Mouse (Mus musculus) midbrain, postnatal 0 days (tissue): ENCODE results near the gene Dpm3. TPM values are rescaled to one million over a fixed set of nuclear protein-coding genes. Genes with fewer than 3 reads are reported as not detected.
A peak's percentile ranks its signal among the peaks of the same experiment; 100 is the strongest.

Experiments used
- ATAC-seq: fragments of 200-750 bp; cut with Nextera tagmentation; 2 replicates; pipeline ENCODE4 v1.8.0; 2017; ENCODE audit warnings: moderate number of reproducible peaks, mild to moderate bottlenecking, moderate TSS enrichment, moderate library complexity; ENCODE audit not compliant: low FRiP score
- DNase-seq: peaks from one replicate; pipeline ENCODE4 v3.0.0-alpha.2; 2015; ENCODE audit warnings: low spot score
- H3K27ac ChIP-seq: fragments of 300-500 bp; sonication (generic); 2 replicates; pipeline ENCODE4 v1.5.1; 2014; ENCODE audit warnings: low read depth, mild to moderate bottlenecking, low read length, mixed read lengths
- H3K27me3 ChIP-seq: fragments of 300-500 bp; sonication (generic); 2 replicates; pipeline ENCODE4 v1.6.1; 2014; ENCODE audit warnings: low read length, control low read depth, mixed read lengths; ENCODE audit not compliant: insufficient read depth
- H3K36me3 ChIP-seq: fragments of 300-500 bp; sonication (generic); 2 replicates; pipeline ENCODE4 v1.6.1; 2014; ENCODE audit warnings: low read length, control low read depth, mixed read lengths; ENCODE audit not compliant: insufficient read depth
- H3K4me1 ChIP-seq: fragments of 300-500 bp; sonication (generic); 2 replicates; pipeline ENCODE4 v1.6.1; 2014; ENCODE audit warnings: mild to moderate bottlenecking, control low read depth, antibody characterized with exemption, low read length, mixed read lengths; ENCODE audit not compliant: insufficient read depth
- H3K4me2 ChIP-seq: fragments of 300-500 bp; sonication (generic); 2 replicates; pipeline ENCODE4 v1.6.1; 2014; ENCODE audit warnings: low read depth, mild to moderate bottlenecking, low read length, mixed read lengths; ENCODE audit not compliant: poor library complexity, severe bottlenecking
- H3K4me3 ChIP-seq: fragments of 300-500 bp; sonication (generic); 2 replicates; pipeline ENCODE4 v1.5.1; 2014; ENCODE audit warnings: low read depth, mild to moderate bottlenecking, low read length, moderate library complexity
- H3K9ac ChIP-seq: fragments of 300-500 bp; sonication (generic); replicated peaks from 2 replicates; pipeline ENCODE4 v1.6.1; 2014; ENCODE audit warnings: mild to moderate bottlenecking, low read length, moderate library complexity, mixed read lengths; ENCODE audit not compliant: poor library complexity, severe bottlenecking
- H3K9me3 ChIP-seq: fragments of 300-500 bp; sonication (generic); 2 replicates; pipeline ENCODE4 v1.6.1; 2016; ENCODE audit warnings: low read length, control low read depth
- CTCF ChIP-seq: IDR thresholded peaks from 2 replicates; pipeline ENCODE4 v1.5.1; 2016; ENCODE audit warnings: antibody characterized with exemption, mild to moderate bottlenecking
- WGBS: fragments of 180-500 bp; shearing (Covaris S2); extraction: QIAGEN DNeasy Blood & Tissue Kit; methylation state at CpG from one replicate; pipeline ENCODE4 v1.1.7; 2014; 5-methylcytosine and 5-hydroxymethylcytosine counted together
- polyA plus RNA-seq: library from polyadenylated mRNA; unstranded; fragments of >200 nt; fragmentation: Nextera tagmentation; extraction: Ambion mirVana; gene quantifications from 2 replicates; pipeline ENCODE4 v1.2.1, GENCODE M21; 2015
- total RNA-seq: library from RNA; depleted of rRNA; stranded (reverse); fragments of >200 nt; gene quantifications from 2 replicates; pipeline ENCODE4 v1.2.3, GENCODE M21; 2014

Gene Dpm3
- total and polyA plus RNA-seq, 2 experiments from 2014 or later, result 69.4 to 223 TPM

- WGBS, result under 1% methylated on average over 20 of the region's 20 CpGs
- no peaks in the 10 kb centered on the region for H3K27me3 ChIP-seq
- H3K9me3 ChIP-seq, result no peaks in the 10 kb centered on the region
- peak overlapping the region; percentile 90 for H3K9ac ChIP-seq
- 0 out of 2 replicates have a peak, but pooled peaks cover 3% of the 10 kb centered on the region for H3K36me3 ChIP-seq
- DNase-seq, result peak; percentile 91
- peak overlapping the region; percentile 66 for H3K4me3 ChIP-seq
- TF ChIP-seq CTCF, result no peak
- peaks cover 11% of the 10 kb centered on the region; the same call in 1 of the 2 replicates for H3K4me1 ChIP-seq
- peak overlapping the region; percentile 78 for H3K27ac ChIP-seq
- peak overlapping the region; percentile 93 for H3K4me2 ChIP-seq
- peak; percentile 82 for ATAC-seq
Measured at GRCm38 (mm10) chr3:89266439-89266893, 7.3 kb downstream of the Dpm3 start.

- no peak for ATAC-seq
- Histone ChIP-seq H3K36me3 (0 out of 2 replicates have a peak, but pooled peaks cover 3% of the 10 kb centered on the region), H3K27me3 (no peaks in the 10 kb centered on the region), H3K27ac (no peak overlapping the region), H3K4me2 (peak overlapping the region; percentile 72; the same call in 1 of the 2 replicates), H3K9me3 (no peaks in the 10 kb centered on the region), H3K4me1 (peaks cover 11% of the 10 kb centered on the region; the same call in 1 of the 2 replicates), H3K9ac (no peak overlapping the region), H3K4me3 (no peak overlapping the region)
- WGBS, result 58% methylated on average over 8 of the region's 8 CpGs
- DNase-seq, result no peak
- TF ChIP-seq CTCF, result no peak
Measured at GRCm38 (mm10) chr3:89268916-89269315, 9.8 kb downstream of the Dpm3 start.

DNA sequence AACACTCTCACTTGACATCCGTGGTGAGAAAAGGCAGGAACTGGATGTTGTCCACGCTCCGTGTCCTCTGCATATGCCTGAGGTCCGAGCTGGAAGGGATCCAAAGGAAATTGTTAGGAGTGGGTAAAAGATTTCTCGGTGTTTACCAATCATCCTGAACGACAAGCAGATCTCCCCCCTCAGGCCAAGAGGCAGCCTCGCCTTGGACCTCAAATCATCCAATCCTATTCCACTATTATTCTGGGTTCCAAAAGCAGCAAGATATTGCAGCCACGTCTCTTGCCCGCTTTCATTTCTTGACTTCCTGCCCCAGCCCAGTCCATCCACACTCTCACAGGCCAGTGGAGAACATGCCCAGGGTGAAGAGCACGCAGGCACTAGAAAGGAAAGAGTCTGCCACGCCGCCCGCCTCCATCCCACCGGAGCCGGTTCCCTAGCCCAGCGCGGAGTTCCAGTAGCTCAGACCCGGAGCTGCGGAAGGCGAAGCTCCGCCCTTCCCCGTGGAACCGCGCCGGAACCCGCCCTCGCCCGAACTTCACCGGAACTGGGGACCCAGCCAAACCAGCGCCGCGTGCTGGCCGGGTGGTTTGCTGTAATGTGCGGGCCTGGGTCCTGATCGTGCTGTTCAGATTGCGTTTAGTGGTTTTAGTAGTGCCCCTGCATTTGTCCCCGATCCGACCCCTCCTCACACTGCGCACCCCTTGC is 11.0 kb downstream of the Dpm3 start, which contains the start of gene Slc50a1:
Gene Slc50a1 (minus strand): TSS at position 520 of the 705 bp plus-strand sequence.
- Histone ChIP-seq H3K9ac (peak within 1 kb of the TSS; percentile 76), H3K27ac (peak within 1 kb of the TSS; percentile 63), H3K4me2 (peak within 1 kb of the TSS; percentile 72), H3K9me3 (no peaks in the 10 kb centered on the region), H3K4me3 (peak within 1 kb of the TSS; percentile 54), H3K4me1 (peaks cover 11% of the 10 kb centered on the region; the same call in 1 of the 2 replicates), H3K27me3 (no peaks in the 10 kb centered on the region), H3K36me3 (0 out of 2 replicates have a peak, but pooled peaks cover 3% of the 10 kb centered on the region)
- peak; percentile 74 for DNase-seq
- ATAC-seq, result peak; percentile 70
- TF ChIP-seq CTCF, result peak; percentile 69
- 2% methylated on average over 39 of the region's 39 CpGs for WGBS

DNA sequence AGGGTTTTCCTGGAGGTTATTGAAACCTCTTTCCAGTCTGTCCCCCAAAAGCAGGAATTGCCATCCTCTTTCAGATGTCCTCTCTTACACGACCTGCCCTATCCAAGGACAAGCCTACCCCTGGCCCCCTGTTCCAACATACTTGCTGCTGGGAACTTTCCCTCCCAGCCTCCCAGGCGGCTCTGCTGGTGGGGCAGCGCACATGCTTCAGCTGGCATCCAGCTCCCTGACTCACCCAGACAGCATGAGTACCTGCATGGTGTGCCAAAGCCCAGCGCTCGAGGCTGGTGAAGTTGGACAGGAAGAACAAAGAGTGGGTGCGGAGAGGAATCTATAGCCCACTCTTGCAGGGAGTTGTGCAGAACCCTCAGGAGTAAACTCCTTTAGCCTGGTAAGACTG is 11.7 kb downstream of the Dpm3 start:
- Histone ChIP-seq H3K9me3 (no peaks in the 10 kb centered on the region), H3K27me3 (no peaks in the 10 kb centered on the region), H3K4me1 (peaks cover 11% of the 10 kb centered on the region; the same call in 1 of the 2 replicates), H3K9ac (peak overlapping the region; percentile 76; the same call in 1 of the 2 replicates), H3K4me2 (peak overlapping the region; percentile 72), H3K27ac (0 out of 2 replicates have a peak overlapping the region, but pooled peaks have one; percentile 63), H3K36me3 (0 out of 2 replicates have a peak, but pooled peaks cover 3% of the 10 kb centered on the region), H3K4me3 (peak overlapping the region; percentile 54)
- no peak for DNase-seq
- WGBS, result 65% methylated on average over 6 of the region's 6 CpGs
- no peak for TF ChIP-seq CTCF
- no peak for ATAC-seq

DNA sequence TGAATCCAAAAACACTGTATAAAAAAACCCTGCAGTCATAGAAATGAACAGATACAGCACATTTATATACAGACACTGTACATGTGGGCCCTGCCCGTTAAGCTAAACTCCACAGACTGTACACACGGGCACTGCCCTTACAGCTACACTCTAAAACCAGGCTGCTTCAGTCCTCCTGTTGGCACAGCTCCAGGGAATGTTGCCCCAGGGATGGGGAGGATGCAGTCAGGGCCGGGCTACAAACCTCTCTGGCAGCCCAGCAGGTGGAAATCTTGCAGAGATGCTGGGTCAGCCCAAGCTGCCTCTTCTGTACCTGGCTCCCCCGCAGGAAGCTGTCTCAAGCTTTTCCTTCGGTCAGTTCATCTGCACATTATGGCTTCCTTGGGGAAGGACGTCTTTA is 12.6 kb downstream of the Dpm3 start:
- peaks cover 11% of the 10 kb centered on the region; the same call in 1 of the 2 replicates for H3K4me1 ChIP-seq
- no peaks in the 10 kb centered on the region for H3K9me3 ChIP-seq
- H3K27me3 ChIP-seq, result no peaks in the 10 kb centered on the region
- no peak overlapping the region for H3K27ac ChIP-seq
- DNase-seq (no peak), ATAC-seq (no peak)
- WGBS, result 57% methylated on average over 6 of the region's 6 CpGs
- TF ChIP-seq CTCF, result no peak
- H3K4me2 ChIP-seq, result no peak overlapping the region
- 0 out of 2 replicates have a peak, but pooled peaks cover 3% of the 10 kb centered on the region for H3K36me3 ChIP-seq
- H3K4me3 ChIP-seq, result no peak overlapping the region
- no peak overlapping the region for H3K9ac ChIP-seq

DNA sequence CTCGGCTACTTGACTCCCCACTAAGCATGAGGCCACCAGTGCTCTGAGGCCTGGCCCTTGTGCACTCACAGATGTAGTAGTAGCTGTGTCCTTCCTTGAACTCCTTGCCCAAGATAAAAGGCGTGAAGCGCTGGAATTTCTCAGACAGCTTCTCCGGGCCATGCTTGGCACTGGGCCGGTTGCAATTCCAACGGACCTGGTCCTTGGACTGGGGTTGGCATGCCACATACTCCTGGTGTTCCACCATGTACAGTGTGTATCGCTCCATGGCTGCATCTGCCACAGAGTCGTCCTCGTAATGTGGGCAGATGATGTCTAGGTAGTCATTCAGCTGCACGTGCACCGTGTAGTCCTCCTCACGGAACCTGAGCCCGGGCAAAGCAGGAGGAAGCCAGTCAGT is 16.9 kb downstream of the Dpm3 start:
- H3K9me3 ChIP-seq, result no peaks in the 10 kb centered on the region
- no peak overlapping the region for H3K4me3 ChIP-seq
- no peak overlapping the region for H3K27ac ChIP-seq
- peaks cover 4% of the 10 kb centered on the region for H3K4me1 ChIP-seq
- H3K4me2 ChIP-seq, result no peak overlapping the region
- no peak for TF ChIP-seq CTCF
- peaks cover 4% of the 10 kb centered on the region; the same call in 1 of the 2 replicates for H3K27me3 ChIP-seq
- no peak for ATAC-seq
- DNase-seq, result no peak
- no peaks in the 10 kb centered on the region for H3K36me3 ChIP-seq
- 92% methylated on average over 13 of the region's 13 CpGs for WGBS
- no peak overlapping the region for H3K9ac ChIP-seq
